Mouse (Mus musculus): ENCODE results near the gene Tmem254b.
"Not testable (repeated sequence)": the region's sequence is repeated elsewhere in the genome, so short reads cannot be mapped to it uniquely, and the experiment has no call there.

DNA sequence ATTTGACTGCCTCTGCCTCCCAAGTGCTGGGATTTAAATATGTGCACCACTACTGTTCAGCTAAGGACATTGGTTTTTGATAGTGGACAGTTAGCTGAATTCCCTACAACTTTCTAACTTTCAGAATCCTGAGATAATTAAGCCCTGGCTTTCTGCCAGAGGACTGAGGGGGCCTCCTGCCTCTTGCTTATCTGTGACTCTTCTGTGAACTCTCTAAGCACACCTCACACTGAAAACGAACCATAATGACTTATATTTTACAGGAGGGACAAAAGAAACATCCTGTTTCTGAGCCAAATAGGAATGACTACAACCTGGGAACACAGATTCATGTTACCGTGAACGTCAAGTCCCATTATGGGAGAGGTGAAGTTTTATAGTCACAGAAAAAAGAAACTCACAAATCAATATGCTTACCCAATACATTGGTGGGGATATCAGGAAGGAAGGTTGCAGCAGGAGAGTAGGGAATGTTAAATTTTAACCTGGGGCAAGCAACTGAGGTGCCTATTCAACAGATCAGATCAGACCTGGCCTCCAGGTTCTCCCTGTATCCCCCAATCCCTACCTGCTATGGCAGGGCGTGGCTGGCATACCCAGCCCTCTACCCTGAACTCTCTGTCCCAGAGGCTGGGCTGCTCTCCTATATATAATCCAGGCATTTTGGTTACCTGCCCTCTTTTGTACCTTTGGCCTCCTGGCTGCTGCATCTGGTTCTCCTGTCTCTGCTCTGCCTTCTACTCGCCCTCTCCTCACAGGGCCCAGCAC lies 9.6 kb upstream of the Tmem254b start:
- not testable (repeated sequence) for TF ChIP-seq CTCF (IDR thresholded peaks at IDR 0.05; ENCODE audit: control insufficient read depth, insufficient read depth, insufficient replicate concordance, low read depth, low read length); POLR2A (IDR thresholded peaks at IDR 0.05; ENCODE audit: control insufficient read depth, low read depth, low read length)
